ENCODE assay signal across 1 mouse cellular context in genomic region chr9:78121358-78121757, GRCm38 (mm10).
TF ChIP-seq lines count a peak whose summit lies in the region.

No protein-coding gene starts in this region.

TF ChIP-seq in ES-E14, 5 proteins besides CTCF, POLR2A, EP300 and RAD21:
- TF ChIP-seq ZC3H11A (IDR thresholded peaks at IDR 0.05; ENCODE audit: borderline replicate concordance, low read depth, low read length) (no peak), CHD2 (IDR thresholded peaks at IDR 0.05; ENCODE audit: low read depth, low read length) (no peak), ZNF384 (IDR thresholded peaks at IDR 0.05; ENCODE audit: low read depth, low read length) (no peak), MAFK (IDR thresholded peaks at IDR 0.05; ENCODE audit: insufficient read depth, low read depth, low read length) (no peak), HCFC1 (IDR thresholded peaks at IDR 0.05; ENCODE audit: borderline replicate concordance, insufficient read depth, low read length) (no peak)
